Mouse (Mus musculus) liver, adult 2 months (tissue): Measurements from ENCODE around the gene Hoxd11.

Experiments
- CTCF ChIP-seq: fragments of 200-500 bp; IDR thresholded peaks from 2 replicates; pipeline ENCODE4 v1.5.1; 2011; ENCODE audit warnings: low read depth, low read length, control low read depth
- POLR2A ChIP-seq: fragments of 200-500 bp; IDR thresholded peaks from 2 replicates; pipeline ENCODE4 v1.6.1; 2011; ENCODE audit warnings: low read length, control low read depth; ENCODE audit not compliant: insufficient read depth; ENCODE audit errors: extremely low read depth

- TF ChIP-seq CTCF (no peak), POLR2A (no peak)
Observed at GRCm38 (mm10) chr2:74726551-74726950, 47.2 kb downstream of the Hoxd11 start, which contains the start of gene Gm28230.
